Mouse (Mus musculus) gastrocnemius, postnatal 25 days (tissue): ENCODE measurements at regions not wholly inside any gene's neighbourhood (a gene's known extent, or its start where the extent isn't known, plus 50 kb on each side); places are given as distances from the start of the nearest gene placed in this dataset.

Experiments
- DNase-seq: peaks from one replicate; pipeline ENCODE4 v3.0.0; 2022

DNA sequence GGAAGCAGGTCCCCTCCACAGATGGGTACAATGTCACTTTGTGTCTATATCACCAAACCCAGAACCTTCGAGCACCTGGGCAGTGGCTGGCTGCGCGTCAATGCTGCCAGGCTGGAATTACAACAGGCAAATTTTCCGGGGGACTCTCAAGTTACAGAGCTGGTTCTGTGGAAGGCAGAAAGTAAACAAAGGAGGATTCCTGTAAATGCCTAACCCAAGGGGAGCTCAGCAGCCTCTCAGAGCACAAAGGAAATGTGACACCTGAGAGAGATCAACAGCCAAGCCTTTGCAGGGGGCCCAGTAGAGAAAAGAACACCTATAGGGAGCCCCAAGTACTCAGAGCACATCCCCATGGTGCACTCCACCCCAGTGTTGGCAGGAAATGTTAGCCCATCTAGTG, 70.7 kb downstream of the Setd4 start:
- no peak for DNase-seq

DNA sequence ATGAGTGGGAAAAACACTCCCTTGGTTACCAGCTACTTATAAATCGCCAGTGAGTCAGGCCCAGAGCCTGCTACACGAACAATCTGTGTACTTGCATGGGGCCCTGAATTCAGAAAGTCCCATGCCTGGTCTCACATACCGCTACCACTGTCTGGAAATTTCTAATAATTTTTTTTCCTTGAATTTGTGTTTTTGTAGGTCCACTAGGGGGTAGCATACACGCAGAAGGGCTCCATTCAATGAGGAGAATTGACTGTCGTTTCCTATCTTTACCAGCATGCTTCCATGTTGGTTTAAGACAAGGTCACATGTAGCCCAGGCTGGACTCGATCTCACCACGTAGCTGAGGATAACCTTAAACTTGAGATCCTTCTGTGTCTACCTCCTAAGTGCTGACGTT, 71.9 kb downstream of the Setd4 start:
- DNase-seq, result no peak

- DNase-seq, result no peak
Measured at GRCm38 (mm10) chr16:93522485-93522884, 81.4 kb downstream of the Setd4 start.

DNA sequence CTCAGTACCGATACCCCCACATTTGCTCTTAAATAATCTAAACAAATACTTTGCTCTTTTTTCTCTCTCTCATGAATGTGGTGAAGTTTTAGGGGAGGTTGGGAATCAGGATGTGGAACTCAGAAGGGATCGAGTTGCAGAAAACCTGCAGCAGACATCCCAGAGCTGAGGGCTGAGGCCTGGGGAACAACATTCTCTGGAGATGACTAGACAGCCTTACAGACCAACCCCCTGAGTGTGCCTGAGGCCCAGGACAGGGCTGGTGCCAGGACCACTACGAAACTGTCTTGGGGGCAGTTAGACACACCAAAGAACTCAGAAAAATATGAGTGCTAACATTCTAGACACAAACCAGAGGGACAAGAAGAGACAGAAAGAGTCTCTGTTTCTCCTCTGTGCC, 83.4 kb downstream of the Setd4 start:
- no peak for DNase-seq

- no peak for DNase-seq
Measured at GRCm38 (mm10) chr16:93518620-93519019, 85.2 kb downstream of the Setd4 start.

GRCm38 (mm10) chr16:93516793-93517192, 87.1 kb downstream of the Setd4 start:
- DNase-seq, result no peak

- DNase-seq, result no peak
Measured at GRCm38 (mm10) chr16:93515456-93515941, 88.4 kb downstream of the Setd4 start.

GRCm38 (mm10) chr16:93513616-93514041, 90.2 kb downstream of the Setd4 start:
- DNase-seq, result no peak

GRCm38 (mm10) chr16:93511988-93512387, 91.9 kb downstream of the Setd4 start:
- DNase-seq, result no peak

GRCm38 (mm10) chr16:93511517-93511916, 92.3 kb downstream of the Setd4 start:
- DNase-seq, result no peak

DNA sequence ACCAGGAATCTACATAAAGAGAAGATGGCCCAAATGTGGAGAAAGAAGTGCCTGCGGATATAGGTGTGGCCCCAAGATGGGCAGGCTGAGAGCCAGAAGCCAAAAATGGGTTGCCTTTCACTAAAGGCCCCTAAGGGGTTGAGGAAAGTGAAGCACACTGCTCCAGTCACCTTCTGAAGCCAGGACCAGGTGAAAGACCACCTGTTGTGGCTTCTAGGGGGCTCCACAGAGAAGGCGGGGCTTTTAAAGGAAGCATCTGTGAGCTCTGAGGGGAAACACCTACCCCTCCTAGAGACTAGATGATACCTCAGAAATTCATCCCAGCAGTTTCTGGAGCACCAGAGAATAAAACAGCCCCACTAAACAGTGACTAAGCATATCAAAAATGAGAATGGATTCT, 105.1 kb downstream of the Setd4 start:
- no peak for DNase-seq

- no peak for DNase-seq
Measured at GRCm38 (mm10) chr16:93493337-93494002, 110.4 kb downstream of the Setd4 start.

- DNase-seq, result no peak
Measured at GRCm38 (mm10) chr16:93486646-93487550, 117.0 kb downstream of the Setd4 start.

- DNase-seq, result no peak
Measured at GRCm38 (mm10) chr16:93469957-93470356, 133.9 kb downstream of the Setd4 start.

DNA sequence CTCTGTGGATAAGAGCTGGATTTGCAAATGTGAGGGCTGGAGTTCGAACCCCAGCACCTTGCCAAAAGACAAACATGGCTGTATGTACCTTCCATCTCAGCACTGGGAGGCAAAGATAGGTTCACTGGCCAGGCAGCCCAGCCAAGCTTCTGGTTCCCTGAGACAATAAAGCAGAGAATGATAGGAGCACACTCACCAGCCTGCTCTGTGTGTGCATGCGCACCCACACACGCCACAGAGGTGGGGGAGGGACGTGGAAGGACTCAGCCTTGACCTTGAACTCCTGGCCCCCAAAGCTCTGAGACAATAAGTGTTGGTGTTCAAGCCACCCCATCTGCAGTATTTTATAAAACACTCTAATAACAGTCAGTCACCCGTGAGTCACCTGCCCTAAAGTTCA, 138.1 kb downstream of the Setd4 start:
- no peak for DNase-seq

DNA sequence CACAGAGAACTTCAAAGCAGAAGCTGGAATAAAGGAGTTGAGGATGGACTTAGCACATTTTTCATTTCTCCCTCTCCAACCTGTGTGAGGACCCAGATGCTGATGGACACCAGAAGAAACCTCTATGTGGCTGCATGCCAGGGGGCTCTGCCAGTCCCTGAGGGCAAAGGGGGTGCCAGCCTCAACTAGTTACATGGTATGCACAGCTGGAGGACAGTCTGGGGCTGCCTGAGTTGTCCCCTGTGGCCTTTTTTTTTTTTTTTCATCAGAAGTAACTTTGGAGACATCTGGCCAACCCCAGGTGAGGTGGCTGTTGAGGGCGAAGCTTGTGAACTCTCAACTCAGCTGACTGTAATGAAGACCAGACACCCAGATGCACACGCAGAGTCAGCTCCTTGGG, 139.0 kb downstream of the Setd4 start:
- DNase-seq, result no peak

GRCm38 (mm10) chr16:93463405-93463804, 140.5 kb downstream of the Setd4 start:
- no peak for DNase-seq

GRCm38 (mm10) chr16:93462286-93462610, 141.6 kb downstream of the Setd4 start:
- DNase-seq, result no peak

GRCm38 (mm10) chr16:93461406-93462285, 142.2 kb downstream of the Setd4 start:
- DNase-seq, result no peak

GRCm38 (mm10) chr16:93459497-93460240, 144.2 kb downstream of the Setd4 start:
- DNase-seq, result no peak

- DNase-seq, result no peak
Measured at GRCm38 (mm10) chr16:93458598-93459496, 145.0 kb downstream of the Setd4 start.
